Mouse (Mus musculus): Measurements from ENCODE around the gene Selenon. TPM values are rescaled to one million over a fixed set of nuclear protein-coding genes. Genes with fewer than 3 reads are reported as not detected.
A peak's percentile ranks its signal among the peaks of the same experiment; 100 is the strongest.

Gene Selenon
- polyA plus RNA-seq, 1 experiment from 2014 or later = 7.5 TPM

DNA sequence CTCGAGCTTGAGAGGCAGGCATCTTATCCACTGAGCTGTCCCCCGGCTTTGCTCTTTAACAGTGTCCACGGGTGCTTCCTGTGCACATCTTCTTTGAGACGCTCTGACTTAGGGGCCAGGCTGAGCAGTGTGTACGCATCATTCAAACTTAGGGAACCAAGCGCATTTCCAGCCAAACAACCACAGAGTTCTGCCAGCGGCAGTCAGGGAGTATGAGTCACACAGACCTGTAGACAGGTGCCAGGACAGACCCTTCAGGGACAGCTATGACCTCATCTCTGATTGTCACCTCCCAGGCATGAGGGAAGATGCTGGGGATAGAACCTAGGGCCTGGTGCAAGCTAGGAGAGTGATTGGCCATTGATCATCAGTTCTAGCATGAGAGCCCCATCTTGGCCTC is 7.2 kb upstream of the Selenon start:
- Histone ChIP-seq H3K36me3 (peaks cover 27% of the 10 kb centered on the region), H3K27me3 (replicated peaks) (no peaks in the 10 kb centered on the region), H3K4me1 (peaks cover 18% of the 10 kb centered on the region), H3K9me3 (no peaks in the 10 kb centered on the region), H3K4me2 (no peak overlapping the region), H3K4me3 (no peak overlapping the region), H3K9ac (0 out of 2 replicates have a peak overlapping the region, but pooled peaks have one; percentile 24), H3K27ac (replicated peaks) (no peak overlapping the region)
- ATAC-seq (ENCODE audit: extremely low read depth, insufficient number of reproducible peaks, low FRiP score, low TSS enrichment) = no peak; the same call in 1 of the 2 replicates
- WGBS = 70% methylated on average over 7 of the region's 7 CpGs

DNA sequence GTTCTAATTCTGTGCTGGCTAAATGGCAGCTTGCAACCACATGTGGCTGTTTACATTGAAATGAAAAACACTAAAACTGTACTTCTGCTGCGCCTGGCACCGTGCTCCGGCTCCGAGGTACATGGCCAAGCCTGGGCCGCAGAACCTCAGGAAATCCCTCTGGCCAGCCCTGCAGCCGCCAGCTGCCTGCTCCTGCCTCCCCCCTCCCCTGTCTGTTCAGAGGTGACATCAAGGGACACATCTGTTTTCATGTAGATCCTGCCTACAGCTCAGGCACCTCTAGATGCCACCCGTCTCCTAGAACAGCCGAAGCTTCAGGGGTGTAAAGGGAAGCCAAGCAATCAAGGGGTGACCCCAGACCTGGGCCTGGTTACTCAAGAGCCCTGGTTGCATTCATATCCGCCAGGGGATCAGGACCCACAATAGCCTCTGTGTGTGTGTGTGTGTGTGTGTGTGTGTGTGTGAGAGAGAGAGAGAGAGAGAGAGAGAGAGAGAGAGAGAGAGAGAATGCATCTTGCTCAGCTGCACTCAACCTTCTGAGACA is 6.7 kb upstream of the Selenon start:
- Histone ChIP-seq H3K27me3 (replicated peaks) (no peaks in the 10 kb centered on the region), H3K4me3 (no peak overlapping the region), H3K27ac (replicated peaks) (no peak overlapping the region; the same call in 1 of the 2 replicates), H3K36me3 (peaks cover 23% of the 10 kb centered on the region), H3K9ac (0 out of 2 replicates have a peak overlapping the region, but pooled peaks have one; percentile 40), H3K4me1 (peaks cover 18% of the 10 kb centered on the region), H3K9me3 (no peaks in the 10 kb centered on the region), H3K4me2 (no peak overlapping the region)
- no peak for ATAC-seq (ENCODE audit: extremely low read depth, insufficient number of reproducible peaks, low FRiP score, low TSS enrichment)
- 62% methylated on average over 9 of the region's 9 CpGs for WGBS

DNA sequence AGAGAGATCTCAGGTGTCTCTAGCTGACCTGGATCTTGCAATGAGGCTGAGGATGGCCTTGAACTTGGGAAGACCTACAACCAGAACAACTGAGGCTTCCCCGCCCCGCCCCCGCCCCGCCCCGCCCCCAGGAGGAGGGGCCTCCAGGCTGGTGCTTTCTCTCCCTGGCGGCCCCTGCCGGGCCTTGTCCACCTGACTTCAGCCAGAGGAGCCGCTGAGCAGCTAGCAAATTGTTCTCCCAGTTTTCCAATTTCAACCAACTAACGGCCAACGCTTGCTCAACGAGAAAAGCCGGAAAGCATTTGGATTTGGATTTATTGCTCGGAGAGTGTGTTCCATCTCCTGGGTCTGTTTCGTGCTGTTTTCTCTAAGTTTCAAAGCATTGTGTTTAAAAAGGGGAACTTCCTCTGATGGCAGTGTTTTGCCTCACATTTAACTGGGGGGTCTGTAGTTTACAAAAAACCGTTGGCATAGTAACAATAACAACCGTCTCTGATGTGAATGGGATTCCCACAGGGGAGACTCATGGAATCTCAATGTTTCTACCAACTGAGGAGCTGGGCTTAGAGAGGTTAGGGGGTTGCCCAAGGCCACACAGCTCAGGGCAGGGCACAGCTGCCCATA is 5.8 kb upstream of the Selenon start:
- Histone ChIP-seq H3K4me1 (peaks cover 18% of the 10 kb centered on the region), H3K4me3 (no peak overlapping the region), H3K4me2 (no peak overlapping the region), H3K27ac (replicated peaks) (no peak overlapping the region; the same call in 1 of the 2 replicates), H3K36me3 (peaks cover 17% of the 10 kb centered on the region), H3K27me3 (replicated peaks) (no peaks in the 10 kb centered on the region), H3K9me3 (no peaks in the 10 kb centered on the region), H3K9ac (0 out of 2 replicates have a peak overlapping the region, but pooled peaks have one; percentile 14)
- no peak for ATAC-seq (ENCODE audit: extremely low read depth, insufficient number of reproducible peaks, low FRiP score, low TSS enrichment)
- WGBS = 25% methylated on average over 16 of the region's 16 CpGs

DNA sequence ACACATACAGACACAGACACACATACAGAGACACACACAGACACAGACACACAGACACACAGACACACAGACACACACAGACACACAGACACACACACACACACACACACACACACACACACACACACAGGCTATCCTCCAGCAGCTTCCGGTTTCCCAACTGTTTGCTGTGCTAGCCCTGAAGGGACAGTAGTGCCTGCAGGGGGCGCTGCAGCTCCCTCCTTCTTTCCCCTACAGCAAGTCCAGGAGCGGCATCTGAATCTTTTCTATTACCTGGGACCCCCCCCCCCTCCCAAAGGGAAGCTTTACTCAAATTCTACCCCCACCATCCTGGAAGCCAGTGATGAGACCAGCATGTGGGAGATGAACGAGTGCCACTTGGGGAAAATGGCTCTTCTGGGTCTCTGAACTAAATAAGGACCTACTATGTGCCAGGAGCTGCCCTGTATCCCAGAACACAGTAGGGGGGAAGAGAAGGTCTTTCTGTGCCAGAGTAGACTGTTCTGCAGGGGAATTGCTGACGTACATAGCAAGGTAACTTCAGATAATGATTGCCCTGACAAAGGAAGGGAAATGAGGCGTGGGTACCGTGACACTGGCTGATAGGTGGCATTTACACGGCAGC is 4.1 kb upstream of the Selenon start:
- no peak overlapping the region for H3K4me2 ChIP-seq
- H3K4me1 ChIP-seq = peaks cover 30% of the 10 kb centered on the region
- no peak overlapping the region for H3K4me3 ChIP-seq
- H3K9me3 ChIP-seq = no peaks in the 10 kb centered on the region
- no peak overlapping the region for H3K27ac ChIP-seq (replicated peaks)
- ATAC-seq (ENCODE audit: extremely low read depth, insufficient number of reproducible peaks, low FRiP score, low TSS enrichment) = no peak
- 0 out of 2 replicates have a peak, but pooled peaks cover 6% of the 10 kb centered on the region for H3K36me3 ChIP-seq
- H3K27me3 ChIP-seq (replicated peaks) = no peaks in the 10 kb centered on the region
- WGBS = 70% methylated on average over 8 of the region's 8 CpGs
- H3K9ac ChIP-seq = no peak overlapping the region

DNA sequence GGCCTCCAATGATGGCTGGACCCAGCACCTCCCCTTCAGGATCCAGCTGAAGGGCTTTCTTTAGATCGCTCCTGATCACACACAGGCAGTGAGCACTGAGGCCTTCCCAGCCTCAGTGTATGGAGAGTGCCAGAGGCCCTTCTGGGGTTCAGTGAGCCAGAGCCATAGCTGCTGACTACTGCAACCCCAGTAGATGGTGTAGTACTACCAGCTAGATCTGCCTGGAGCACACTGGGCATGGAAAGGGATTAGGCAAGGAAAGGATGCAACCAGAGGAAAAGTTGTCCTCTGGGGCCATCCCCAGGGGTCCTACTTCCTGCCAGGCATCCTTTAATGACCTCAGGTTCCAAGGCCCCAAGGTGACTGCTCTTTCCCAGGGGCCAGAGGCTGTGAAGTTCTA is 1.7 kb upstream of the Selenon start:
- H3K9me3 ChIP-seq = peaks cover 6% of the 10 kb centered on the region
- no peak overlapping the region for H3K4me3 ChIP-seq
- no peaks in the 10 kb centered on the region for H3K27me3 ChIP-seq (replicated peaks)
- no peak for ATAC-seq (ENCODE audit: extremely low read depth, insufficient number of reproducible peaks, low FRiP score, low TSS enrichment)
- H3K9ac ChIP-seq = no peak overlapping the region
- peaks cover 40% of the 10 kb centered on the region for H3K4me1 ChIP-seq
- no peak overlapping the region for H3K4me2 ChIP-seq
- 67% methylated on average over 1 of the region's 1 CpGs for WGBS
- H3K36me3 ChIP-seq = peaks cover 24% of the 10 kb centered on the region
- no peak overlapping the region for H3K27ac ChIP-seq (replicated peaks)

DNA sequence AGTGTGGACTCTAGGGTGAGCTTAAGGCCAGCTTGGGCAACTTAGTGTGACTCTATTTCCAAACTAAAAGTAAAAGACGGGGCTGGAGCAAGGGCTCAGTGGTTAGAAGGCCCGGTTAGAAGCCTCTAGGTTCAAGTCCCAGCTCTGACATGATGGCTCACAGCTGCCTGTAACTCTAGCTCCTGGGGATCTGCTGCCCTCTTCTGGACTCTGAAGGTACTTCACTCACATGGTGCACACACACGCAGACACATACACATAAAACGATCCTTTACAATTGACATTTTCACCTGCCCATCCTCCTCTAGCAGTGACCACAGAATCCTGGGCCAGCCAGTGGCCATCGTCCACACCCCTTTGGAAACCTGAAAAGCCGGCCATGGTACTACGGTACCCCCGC is 2.1 kb downstream of the Selenon start:
- peaks cover 53% of the 10 kb centered on the region for H3K36me3 ChIP-seq
- no peak overlapping the region for H3K4me2 ChIP-seq
- WGBS = 96% methylated on average over 8 of the region's 8 CpGs
- no peak overlapping the region for H3K9ac ChIP-seq
- H3K4me3 ChIP-seq = no peak overlapping the region
- H3K9me3 ChIP-seq = peaks cover 6% of the 10 kb centered on the region
- no peak for ATAC-seq (ENCODE audit: extremely low read depth, insufficient number of reproducible peaks, low FRiP score, low TSS enrichment)
- no peak overlapping the region for H3K27ac ChIP-seq (replicated peaks)
- peaks cover 47% of the 10 kb centered on the region for H3K4me1 ChIP-seq
- no peaks in the 10 kb centered on the region for H3K27me3 ChIP-seq (replicated peaks)

DNA sequence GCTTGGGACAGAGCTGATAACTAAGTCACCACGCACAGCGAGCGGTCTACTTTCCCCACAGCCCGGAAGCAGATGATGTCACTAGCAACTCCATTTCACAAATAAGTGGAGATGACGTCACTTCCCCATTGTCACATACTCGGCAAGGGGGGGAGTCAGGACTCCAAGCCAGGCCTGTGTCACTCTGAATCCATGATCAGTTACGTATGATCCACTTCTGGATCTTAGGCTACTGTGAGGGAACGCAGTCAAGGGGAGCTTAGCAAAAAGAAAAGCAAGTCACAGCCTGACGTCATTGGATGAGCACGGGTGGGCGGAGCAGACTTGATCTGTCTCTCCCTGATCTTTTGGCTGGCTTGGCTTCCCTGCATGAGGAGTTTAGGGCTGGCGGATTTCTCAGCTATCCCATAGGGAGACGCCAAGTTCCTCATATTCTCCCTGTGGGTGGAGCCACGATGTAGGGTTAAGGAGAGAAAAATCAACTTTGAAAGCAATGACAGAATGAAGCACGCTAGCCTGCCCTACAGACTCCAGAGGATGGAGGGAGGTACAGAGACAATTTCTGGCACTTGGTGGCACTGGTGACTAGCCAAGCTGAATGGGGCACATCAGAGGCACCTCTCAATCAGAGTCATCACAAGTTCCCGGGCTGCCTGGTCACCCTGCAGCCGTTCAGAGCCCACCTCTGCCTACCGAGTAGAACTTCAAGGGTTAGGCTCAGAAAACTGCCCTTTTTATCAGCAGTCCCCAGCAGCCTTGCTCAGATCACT is 3.6 kb downstream of the Selenon start:
- no peaks in the 10 kb centered on the region for H3K27me3 ChIP-seq (replicated peaks)
- ATAC-seq (ENCODE audit: extremely low read depth, insufficient number of reproducible peaks, low FRiP score, low TSS enrichment) = no peak
- peaks cover 67% of the 10 kb centered on the region for H3K36me3 ChIP-seq
- 51% methylated on average over 18 of the region's 18 CpGs for WGBS
- H3K4me3 ChIP-seq = no peak overlapping the region
- H3K27ac ChIP-seq (replicated peaks) = 0 out of 2 replicates have a peak overlapping the region, but pooled peaks have one; percentile 22
- H3K9me3 ChIP-seq = peaks cover 6% of the 10 kb centered on the region
- H3K9ac ChIP-seq = peak overlapping the region; percentile 8; the same call in 1 of the 2 replicates
- H3K4me1 ChIP-seq = peaks cover 47% of the 10 kb centered on the region
- no peak overlapping the region for H3K4me2 ChIP-seq

DNA sequence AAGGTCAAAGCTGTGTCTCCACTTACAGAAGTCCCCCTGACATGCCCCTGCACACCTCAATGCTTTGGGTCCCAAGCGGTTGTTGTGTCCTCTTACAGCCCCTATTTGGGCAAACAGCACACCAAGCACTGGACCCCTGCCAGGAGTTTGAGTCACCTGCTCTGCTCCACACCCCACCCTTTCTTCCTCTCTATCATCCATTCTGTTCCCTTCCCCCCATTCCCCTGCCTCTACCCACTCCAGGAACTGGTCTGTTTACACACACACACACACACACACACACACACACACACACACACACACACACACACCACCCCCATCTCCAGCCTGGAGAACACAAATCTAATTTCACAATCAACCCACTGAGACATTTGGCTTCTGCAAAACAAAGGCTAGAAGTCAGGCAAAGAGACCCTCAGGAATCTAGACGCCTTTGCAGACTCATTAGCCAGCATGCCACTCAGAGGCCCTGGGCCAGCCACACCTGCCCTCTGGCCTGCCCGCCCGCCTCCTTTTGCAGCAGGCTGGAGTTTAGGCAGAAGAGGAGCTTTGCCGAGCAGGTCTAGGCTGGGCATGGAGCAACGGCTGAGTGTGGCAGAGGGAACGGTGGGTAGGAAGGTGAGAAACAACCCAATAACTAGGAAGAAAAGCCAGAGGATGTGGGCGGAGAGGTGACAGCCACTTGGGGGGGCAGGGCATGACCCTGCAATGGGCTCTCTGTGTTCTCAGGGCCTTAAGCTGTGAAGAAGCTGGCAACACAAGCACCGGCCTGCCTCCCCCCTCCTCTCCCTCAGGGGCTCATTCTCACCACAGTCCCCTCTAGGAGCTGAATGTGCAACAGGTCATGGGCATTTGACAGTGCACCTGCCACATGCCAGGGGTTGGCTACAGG is 4.9 kb downstream of the Selenon start:
- peak overlapping the region; percentile 37 for H3K9ac ChIP-seq
- H3K27me3 ChIP-seq (replicated peaks) = no peaks in the 10 kb centered on the region
- H3K4me1 ChIP-seq = peaks cover 41% of the 10 kb centered on the region
- peaks cover 6% of the 10 kb centered on the region for H3K9me3 ChIP-seq
- H3K27ac ChIP-seq (replicated peaks) = peak overlapping the region; percentile 57
- WGBS = 64% methylated on average over 9 of the region's 9 CpGs
- ATAC-seq (ENCODE audit: extremely low read depth, insufficient number of reproducible peaks, low FRiP score, low TSS enrichment) = no peak
- peaks cover 78% of the 10 kb centered on the region for H3K36me3 ChIP-seq
- H3K4me3 ChIP-seq = no peak overlapping the region
- H3K4me2 ChIP-seq = no peak overlapping the region

DNA sequence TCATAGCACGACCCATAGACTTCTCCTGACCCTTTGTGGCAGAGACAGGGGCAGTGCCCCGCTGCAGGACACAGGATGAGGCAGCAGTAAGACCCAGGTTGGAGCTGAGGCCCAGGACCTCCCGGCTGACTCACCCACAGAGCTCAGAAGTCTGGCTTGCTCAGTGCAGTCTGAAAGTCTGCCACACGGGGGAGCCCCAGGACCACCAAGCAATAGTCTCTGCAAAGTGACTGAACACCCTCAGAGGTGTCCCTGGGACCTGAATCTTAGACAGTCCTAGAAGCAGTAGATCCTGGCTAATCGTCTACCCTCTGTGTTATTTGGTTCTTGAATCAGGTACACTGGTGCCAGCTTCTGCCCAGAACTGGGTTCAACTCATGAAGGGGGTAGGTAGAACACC is 8.7 kb downstream of the Selenon start:
- Histone ChIP-seq H3K4me2 (no peak overlapping the region), H3K36me3 (peaks cover 89% of the 10 kb centered on the region), H3K27me3 (replicated peaks) (no peaks in the 10 kb centered on the region), H3K4me3 (no peak overlapping the region), H3K9me3 (no peaks in the 10 kb centered on the region), H3K4me1 (peaks cover 20% of the 10 kb centered on the region), H3K27ac (replicated peaks) (no peak overlapping the region), H3K9ac (0 out of 2 replicates have a peak overlapping the region, but pooled peaks have one; percentile 50)
- no peak for ATAC-seq (ENCODE audit: extremely low read depth, insufficient number of reproducible peaks, low FRiP score, low TSS enrichment)
- WGBS = 1% methylated on average over 5 of the region's 5 CpGs

DNA sequence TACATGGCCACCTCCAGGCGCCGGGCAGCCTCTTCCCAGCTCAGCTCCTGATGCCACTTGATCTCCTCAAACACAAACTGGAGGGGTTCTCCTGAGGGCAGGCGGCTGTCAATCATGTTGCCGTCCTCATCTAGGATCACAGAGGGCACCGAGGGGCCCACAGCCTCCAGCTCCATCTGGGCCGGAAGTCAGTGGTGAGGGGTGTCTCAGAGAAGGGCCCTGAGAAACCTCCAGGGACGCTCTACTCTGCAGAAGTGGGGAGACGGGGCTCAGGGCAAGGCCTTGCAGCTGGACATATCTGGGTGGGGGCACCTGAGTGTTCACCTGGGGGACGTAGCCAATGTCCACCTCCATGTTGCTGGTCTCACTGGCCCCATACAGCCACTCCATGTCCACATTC is 9.2 kb downstream of the Selenon start:
- no peak for ATAC-seq (ENCODE audit: extremely low read depth, insufficient number of reproducible peaks, low FRiP score, low TSS enrichment)
- Histone ChIP-seq H3K4me1 (peaks cover 14% of the 10 kb centered on the region), H3K9ac (no peak overlapping the region), H3K9me3 (no peaks in the 10 kb centered on the region), H3K4me3 (no peak overlapping the region), H3K4me2 (no peak overlapping the region), H3K27me3 (replicated peaks) (no peaks in the 10 kb centered on the region), H3K36me3 (peaks cover 85% of the 10 kb centered on the region), H3K27ac (replicated peaks) (no peak overlapping the region)
- WGBS = 83% methylated on average over 9 of the region's 9 CpGs

Data from heart, embryonic 13.5 days (tissue).